Mouse (Mus musculus) heart, embryonic 12.5 days (tissue): ENCODE data around the gene Nrtn. TPM values are rescaled to one million over a fixed set of nuclear protein-coding genes. Genes with fewer than 3 reads are reported as not detected.
A peak's percentile ranks its signal among the peaks of the same experiment; 100 is the strongest.

ENCODE experiments used
- ATAC-seq: fragments of 200-750 bp; cut with Nextera tagmentation; 2 replicates; pipeline ENCODE4 v1.8.0; 2017; ENCODE audit warnings: moderate TSS enrichment, moderate library complexity; ENCODE audit not compliant: insufficient number of reproducible peaks, low FRiP score
- H3K27ac ChIP-seq: fragments of 300-500 bp; sonication (generic); 2 replicates; pipeline ENCODE4 v1.5.1; 2016; ENCODE audit warnings: mild to moderate bottlenecking, moderate library complexity; ENCODE audit not compliant: poor library complexity, severe bottlenecking
- H3K27me3 ChIP-seq: fragments of 300-500 bp; sonication (generic); replicated peaks from 2 replicates; pipeline ENCODE4 v1.6.1; 2016; ENCODE audit warnings: mild to moderate bottlenecking, moderate library complexity
- H3K36me3 ChIP-seq: fragments of 300-500 bp; sonication (generic); 2 replicates; pipeline ENCODE4 v1.6.1; 2016; ENCODE audit warnings: mild to moderate bottlenecking, moderate library complexity
- H3K4me1 ChIP-seq: fragments of 300-500 bp; sonication (generic); replicated peaks from 2 replicates; pipeline ENCODE4 v1.6.1; 2016; ENCODE audit warnings: mild to moderate bottlenecking
- H3K4me2 ChIP-seq: fragments of 300-500 bp; sonication (generic); 2 replicates; pipeline ENCODE4 v1.6.1; 2016; ENCODE audit warnings: mild to moderate bottlenecking, moderate library complexity
- H3K4me3 ChIP-seq: fragments of 300-500 bp; sonication (generic); 2 replicates; pipeline ENCODE4 v1.5.1; 2016; ENCODE audit warnings: mild to moderate bottlenecking
- H3K9ac ChIP-seq: fragments of 300-500 bp; sonication (generic); 2 replicates; pipeline ENCODE4 v1.6.1; 2016; ENCODE audit warnings: mild to moderate bottlenecking, moderate library complexity
- H3K9me3 ChIP-seq: fragments of 300-500 bp; sonication (generic); replicated peaks from 2 replicates; pipeline ENCODE4 v1.6.1; 2016; ENCODE audit warnings: mild to moderate bottlenecking, moderate library complexity
- WGBS: fragments of 180-500 bp; shearing (Covaris S2); methylation state at CpG from one replicate; pipeline ENCODE4 v1.1.7; 2016; 5-methylcytosine and 5-hydroxymethylcytosine counted together
- polyA plus RNA-seq: library from polyadenylated mRNA; unstranded; fragments of >200 nt; fragmentation: Nextera tagmentation; extraction: Ambion mirVana; gene quantifications from 2 replicates; pipeline ENCODE4 v1.2.1, GENCODE M21; 2016

Nrtn gene
- polyA plus RNA-seq, 1 experiment from 2014 or later: 9.0 TPM

- no peak overlapping the region for H3K4me2 ChIP-seq
- no peak overlapping the region for H3K27ac ChIP-seq
- H3K9me3 ChIP-seq: peaks cover 4% of the 10 kb centered on the region; the same call in 1 of the 2 replicates
- H3K4me3 ChIP-seq: no peak overlapping the region
- peaks cover 40% of the 10 kb centered on the region for H3K4me1 ChIP-seq
- peaks cover 49% of the 10 kb centered on the region for H3K36me3 ChIP-seq
- no peak overlapping the region for H3K9ac ChIP-seq
- WGBS: 82% methylated on average over 11 of the region's 11 CpGs
- no peak for ATAC-seq
- H3K27me3 ChIP-seq: no peaks in the 10 kb centered on the region
Measured at GRCm38 (mm10) chr17:56723419-56724161, 33.7 kb downstream of the Nrtn start.

GRCm38 (mm10) chr17:56722441-56722840 is 34.9 kb downstream of the Nrtn start:
- ATAC-seq: no peak
- H3K36me3 ChIP-seq: peaks cover 49% of the 10 kb centered on the region
- WGBS: 83% methylated on average over 5 of the region's 5 CpGs
- H3K27ac ChIP-seq: no peak overlapping the region
- peaks cover 4% of the 10 kb centered on the region; the same call in 1 of the 2 replicates for H3K9me3 ChIP-seq
- H3K9ac ChIP-seq: no peak overlapping the region
- no peak overlapping the region for H3K4me2 ChIP-seq
- H3K4me3 ChIP-seq: no peak overlapping the region
- H3K27me3 ChIP-seq: no peaks in the 10 kb centered on the region
- peaks cover 33% of the 10 kb centered on the region for H3K4me1 ChIP-seq

- Histone ChIP-seq H3K27ac (peak within 1 kb of the TSS; percentile 65), H3K4me3 (peak within 1 kb of the TSS; percentile 94), H3K9ac (peak within 1 kb of the TSS; percentile 98), H3K4me2 (peak within 1 kb of the TSS; percentile 91), H3K27me3 (no peaks in the 10 kb centered on the region), H3K4me1 (peaks cover 44% of the 10 kb centered on the region), H3K9me3 (no peaks in the 10 kb centered on the region), H3K36me3 (peaks cover 25% of the 10 kb centered on the region)
- under 1% methylated on average over 59 of the region's 59 CpGs for WGBS
- ATAC-seq: peak; percentile 84
Measured at GRCm38 (mm10) chr17:56717363-56718058, 39.8 kb downstream of the Nrtn start, which contains the start of the genes Ndufa11 and Vmac. TSS of gene Ndufa11 (plus strand) at chr17:56717767. TSS of gene Vmac (minus strand) at chr17:56718022.

- Histone ChIP-seq H3K27ac (peak overlapping the region; percentile 65), H3K9ac (peak overlapping the region; percentile 98), H3K4me3 (peak overlapping the region; percentile 94), H3K27me3 (no peaks in the 10 kb centered on the region), H3K9me3 (no peaks in the 10 kb centered on the region), H3K4me2 (peak overlapping the region; percentile 91), H3K4me1 (peaks cover 44% of the 10 kb centered on the region), H3K36me3 (peaks cover 25% of the 10 kb centered on the region)
- WGBS: 2% methylated on average over 55 of the region's 55 CpGs
- ATAC-seq: peak; percentile 89
Measured at GRCm38 (mm10) chr17:56716655-56717362, 40.5 kb downstream of the Nrtn start.

GRCm38 (mm10) chr17:56715914-56716654 is 41.2 kb downstream of the Nrtn start:
- WGBS: 24% methylated on average over 22 of the region's 22 CpGs

GRCm38 (mm10) chr17:56715360-56715759 is 42.0 kb downstream of the Nrtn start:
- Histone ChIP-seq H3K9me3 (no peaks in the 10 kb centered on the region), H3K4me3 (0 out of 2 replicates have a peak overlapping the region, but pooled peaks have one; percentile 94), H3K4me1 (peaks cover 44% of the 10 kb centered on the region), H3K27ac (no peak overlapping the region), H3K9ac (peak overlapping the region; percentile 51), H3K4me2 (peak overlapping the region; percentile 91), H3K27me3 (no peaks in the 10 kb centered on the region), H3K36me3 (peaks cover 26% of the 10 kb centered on the region)
- ATAC-seq: no peak
- WGBS: 47% methylated on average over 11 of the region's 11 CpGs

More at GRCm38 (mm10) chr17:56715914-56716654, 41.2 kb downstream of the Nrtn start:
- Histone ChIP-seq H3K4me3 (peak overlapping the region; percentile 94), H3K9ac (peak overlapping the region; percentile 88), H3K4me1 (peaks cover 44% of the 10 kb centered on the region), H3K4me2 (peak overlapping the region; percentile 91), H3K27me3 (no peaks in the 10 kb centered on the region), H3K27ac (peak overlapping the region; percentile 63), H3K9me3 (no peaks in the 10 kb centered on the region), H3K36me3 (peaks cover 25% of the 10 kb centered on the region)
- no peak for ATAC-seq

GRCm38 (mm10) chr17:56709708-56710107 is 47.6 kb downstream of the Nrtn start:
- Histone ChIP-seq H3K9ac (no peak overlapping the region), H3K4me3 (no peak overlapping the region), H3K4me2 (no peak overlapping the region), H3K27me3 (no peaks in the 10 kb centered on the region), H3K9me3 (no peaks in the 10 kb centered on the region), H3K4me1 (peaks cover 13% of the 10 kb centered on the region), H3K36me3 (peaks cover 81% of the 10 kb centered on the region), H3K27ac (no peak overlapping the region)
- WGBS: 90% methylated on average over 3 of the region's 3 CpGs
- ATAC-seq: no peak

- H3K4me3 ChIP-seq: no peak overlapping the region
- no peak overlapping the region for H3K4me2 ChIP-seq
- no peaks in the 10 kb centered on the region for H3K9me3 ChIP-seq
- no peaks in the 10 kb centered on the region for H3K27me3 ChIP-seq
- peaks cover 4% of the 10 kb centered on the region for H3K4me1 ChIP-seq
- peaks cover 90% of the 10 kb centered on the region for H3K36me3 ChIP-seq
- ATAC-seq: no peak
- no peak overlapping the region for H3K27ac ChIP-seq
- 74% methylated on average over 4 of the region's 4 CpGs for WGBS
- no peak overlapping the region for H3K9ac ChIP-seq
Measured at GRCm38 (mm10) chr17:56708692-56709091, 48.6 kb downstream of the Nrtn start.

GRCm38 (mm10) chr17:56706515-56706914 is 50.8 kb downstream of the Nrtn start:
- no peak overlapping the region for H3K4me3 ChIP-seq
- no peak for ATAC-seq
- H3K36me3 ChIP-seq: peaks cover 96% of the 10 kb centered on the region
- H3K4me1 ChIP-seq: no peaks in the 10 kb centered on the region
- H3K4me2 ChIP-seq: no peak overlapping the region
- H3K9ac ChIP-seq: no peak overlapping the region
- no peaks in the 10 kb centered on the region for H3K9me3 ChIP-seq
- no peaks in the 10 kb centered on the region for H3K27me3 ChIP-seq
- H3K27ac ChIP-seq: no peak overlapping the region
- 100% methylated on average over 1 of the region's 1 CpGs for WGBS

- no peaks in the 10 kb centered on the region for H3K4me1 ChIP-seq
- no peak overlapping the region for H3K27ac ChIP-seq
- H3K9me3 ChIP-seq: no peaks in the 10 kb centered on the region
- ATAC-seq: no peak
- WGBS: 73% methylated on average over 4 of the region's 4 CpGs
- H3K27me3 ChIP-seq: no peaks in the 10 kb centered on the region
- H3K4me3 ChIP-seq: no peak overlapping the region
- H3K4me2 ChIP-seq: no peak overlapping the region
- peaks cover 96% of the 10 kb centered on the region for H3K36me3 ChIP-seq
- no peak overlapping the region for H3K9ac ChIP-seq
Measured at GRCm38 (mm10) chr17:56703038-56703437, 54.3 kb downstream of the Nrtn start.
